Mouse (Mus musculus): ENCODE measurements around the gene Diaph2.
"Not testable (repeated sequence)": the region's sequence is repeated elsewhere in the genome, so short reads cannot be mapped to it uniquely, and the experiment has no call there.

The Diaph2 gene

GRCm38 (mm10) chrX:130350808-130351435 lies 601.4 kb downstream of the Diaph2 start:
- DNase-seq, result no peak

GRCm38 (mm10) chrX:130351480-130351879 lies 601.9 kb downstream of the Diaph2 start:
- DNase-seq, result no peak

GRCm38 (mm10) chrX:130393508-130394145 lies 644.1 kb downstream of the Diaph2 start:
- DNase-seq, result no peak

- no peak for DNase-seq
Observed at GRCm38 (mm10) chrX:130403214-130403613, 653.7 kb downstream of the Diaph2 start.

- DNase-seq, result not testable (repeated sequence)
Observed at GRCm38 (mm10) chrX:130407471-130407870, 657.9 kb downstream of the Diaph2 start.

- no peak for DNase-seq
Observed at GRCm38 (mm10) chrX:130408985-130409384, 659.4 kb downstream of the Diaph2 start.

GRCm38 (mm10) chrX:130423134-130423533 lies 673.6 kb downstream of the Diaph2 start:
- DNase-seq, result no peak

- no peak for DNase-seq
Observed at GRCm38 (mm10) chrX:130451822-130452487, 702.4 kb downstream of the Diaph2 start.

GRCm38 (mm10) chrX:130452488-130452823 lies 702.9 kb downstream of the Diaph2 start:
- DNase-seq, result no peak

GRCm38 (mm10) chrX:130473133-130473532 lies 723.6 kb downstream of the Diaph2 start:
- DNase-seq, result no peak

- DNase-seq, result no peak
Observed at GRCm38 (mm10) chrX:130480877-130481276, 731.3 kb downstream of the Diaph2 start.

GRCm38 (mm10) chrX:130502680-130503464 lies 753.3 kb downstream of the Diaph2 start:
- DNase-seq, result no peak

GRCm38 (mm10) chrX:130503465-130503860 lies 753.9 kb downstream of the Diaph2 start:
- no peak for DNase-seq

GRCm38 (mm10) chrX:130505626-130506025 lies 756.1 kb downstream of the Diaph2 start:
- DNase-seq, result no peak
